In genomic region chr6:114882675-114883074, GRCm38 (mm10) we compare ENCODE assay signal across 8 mouse cellular contexts.
DNase-seq lines count a peak whose midpoint lies in the region; ATAC-seq lines count a peak whose summit lies in the region.

No protein-coding gene starts in this region.

- H3K4me1 ChIP-seq in embryonic facial prominence, embryonic 11.5 days (ENCODE audit: control insufficient read depth, insufficient read depth, low read length), result peaks cover 13% of the 10 kb centered on the region
- H3K4me1 ChIP-seq in hindbrain, embryonic 16.5 days (ENCODE audit: control insufficient read depth, insufficient read depth, low read depth, low read length), result peaks cover 51% of the 10 kb centered on the region
- peaks cover 50% of the 10 kb centered on the region for H3K4me1 ChIP-seq in midbrain, embryonic 14.5 days (ENCODE audit: control insufficient read depth, insufficient read depth, low read length)

- peak overlapping the region; percentile 89 for H3K27ac ChIP-seq in embryonic facial prominence, embryonic 11.5 days (replicated peaks; ENCODE audit: low read depth, low read length)
- peak overlapping the region; percentile 90 for H3K27ac ChIP-seq in hindbrain, embryonic 16.5 days (ENCODE audit: low read depth, low read length)
- peak overlapping the region; percentile 96 for H3K27ac ChIP-seq in midbrain, embryonic 14.5 days (replicated peaks; ENCODE audit: low read depth, low read length)

- peak; percentile 19; the same call in 1 of the 2 replicates for ATAC-seq in embryonic facial prominence, embryonic 11.5 days (replicated peaks; ENCODE audit: insufficient number of reproducible peaks, low FRiP score, low TSS enrichment, low read depth)
- ATAC-seq in hindbrain, embryonic 16.5 days, result peak; percentile 44
- peak; percentile 38; the same call in 1 of the 2 replicates for ATAC-seq in midbrain, embryonic 14.5 days (ENCODE audit: low FRiP score, low TSS enrichment)
- ATAC-seq in inflammation-experienced regulatory T-cells, adult 6 months, result no peak

- no peaks in the 10 kb centered on the region for H3K9me3 ChIP-seq in embryonic facial prominence, embryonic 11.5 days (replicated peaks; ENCODE audit: control insufficient read depth, low read length)
- H3K9me3 ChIP-seq in hindbrain, embryonic 16.5 days (ENCODE audit: control insufficient read depth, low read length), result no peaks in the 10 kb centered on the region
- H3K9me3 ChIP-seq in midbrain, embryonic 14.5 days (ENCODE audit: control insufficient read depth, low read length), result no peaks in the 10 kb centered on the region

- peak overlapping the region; percentile 33 for H3K9ac ChIP-seq in embryonic facial prominence, embryonic 11.5 days (replicated peaks; ENCODE audit: low read length)
- H3K9ac ChIP-seq in hindbrain, embryonic 16.5 days (ENCODE audit: low read depth, low read length), result peak overlapping the region; percentile 57; the same call in 1 of the 2 replicates
- peak overlapping the region; percentile 34; the same call in 1 of the 2 replicates for H3K9ac ChIP-seq in midbrain, embryonic 14.5 days (replicated peaks; ENCODE audit: low read length)

- H3K4me3 ChIP-seq in embryonic facial prominence, embryonic 11.5 days (ENCODE audit: low read depth, low read length), result no peak overlapping the region
- no peak overlapping the region for H3K4me3 ChIP-seq in hindbrain, embryonic 16.5 days (ENCODE audit: low read length)
- no peak overlapping the region for H3K4me3 ChIP-seq in midbrain, embryonic 14.5 days (replicated peaks; ENCODE audit: low read depth, low read length)

- peak; percentile 10 for DNase-seq in kidney, adult 11 months
- no peak for DNase-seq in kidney, postnatal 4 days
- no peak for DNase-seq in embryonic facial prominence, embryonic 11.5 days (ENCODE audit: low spot score)
- DNase-seq in midbrain, embryonic 14.5 days, result peak; percentile 56
- no peak for DNase-seq in right cerebral cortex, postnatal 4 days
- no peak for DNase-seq in ovary, adult 18-20 months (ENCODE audit: low spot score)

- WGBS in embryonic facial prominence, embryonic 11.5 days, result 12% methylated on average over 7 of the region's 7 CpGs
- 9% methylated on average over 7 of the region's 7 CpGs for WGBS in hindbrain, embryonic 16.5 days
- 10% methylated on average over 7 of the region's 7 CpGs for WGBS in midbrain, embryonic 14.5 days

- H3K36me3 ChIP-seq in embryonic facial prominence, embryonic 11.5 days (replicated peaks; ENCODE audit: control insufficient read depth, insufficient read depth, low read depth, low read length), result no peaks in the 10 kb centered on the region; the same call in 1 of the 2 replicates
- no peaks in the 10 kb centered on the region for H3K36me3 ChIP-seq in hindbrain, embryonic 16.5 days (ENCODE audit: control insufficient read depth, insufficient read depth, low read length)
- H3K36me3 ChIP-seq in midbrain, embryonic 14.5 days (ENCODE audit: control insufficient read depth, insufficient read depth, low read length), result 0 out of 2 replicates have a peak, but pooled peaks cover 4% of the 10 kb centered on the region

- H3K4me2 ChIP-seq in embryonic facial prominence, embryonic 11.5 days (ENCODE audit: low read depth, low read length), result no peak overlapping the region; the same call in 1 of the 2 replicates
- H3K4me2 ChIP-seq in hindbrain, embryonic 16.5 days (ENCODE audit: low read length), result peak overlapping the region; percentile 32
- H3K4me2 ChIP-seq in midbrain, embryonic 14.5 days (ENCODE audit: low read length), result 0 out of 2 replicates have a peak overlapping the region, but pooled peaks have one; percentile 16

- no peaks in the 10 kb centered on the region for H3K27me3 ChIP-seq in embryonic facial prominence, embryonic 11.5 days (ENCODE audit: control insufficient read depth, insufficient read depth, low read length)
- no peaks in the 10 kb centered on the region for H3K27me3 ChIP-seq in hindbrain, embryonic 16.5 days (replicated peaks; ENCODE audit: control insufficient read depth, insufficient read depth, low read length)
- no peaks in the 10 kb centered on the region for H3K27me3 ChIP-seq in midbrain, embryonic 14.5 days (ENCODE audit: control insufficient read depth, insufficient read depth, low read length)

Comparison
In these comparisons a context has a peak if more than half of its experiments do, and no peak if none do; other contexts are left out.
1. DNase-seq: peak in kidney, adult 11 months (single experiment) and midbrain, embryonic 14.5 days (single experiment); none in kidney, postnatal 4 days (0 of 2), embryonic facial prominence, embryonic 11.5 days (single experiment), right cerebral cortex, postnatal 4 days (single experiment) and ovary, adult 18-20 months (single experiment).
2. Peak in every context shown above with its lines, with median percentiles within 50 percentile points of each other: H3K27ac ChIP-seq and H3K9ac ChIP-seq.